Mouse (Mus musculus) cerebellum, postnatal 36 days (tissue): Measurements from ENCODE around the gene Fcnb.

Source experiments
- DNase-seq, 2 experiments: peaks; one replicate each; pipeline ENCODE4 v3.0.0; 2021 to 2022; ENCODE audit warnings: mixed read lengths in 2 of 2

Fcnb gene

DNA sequence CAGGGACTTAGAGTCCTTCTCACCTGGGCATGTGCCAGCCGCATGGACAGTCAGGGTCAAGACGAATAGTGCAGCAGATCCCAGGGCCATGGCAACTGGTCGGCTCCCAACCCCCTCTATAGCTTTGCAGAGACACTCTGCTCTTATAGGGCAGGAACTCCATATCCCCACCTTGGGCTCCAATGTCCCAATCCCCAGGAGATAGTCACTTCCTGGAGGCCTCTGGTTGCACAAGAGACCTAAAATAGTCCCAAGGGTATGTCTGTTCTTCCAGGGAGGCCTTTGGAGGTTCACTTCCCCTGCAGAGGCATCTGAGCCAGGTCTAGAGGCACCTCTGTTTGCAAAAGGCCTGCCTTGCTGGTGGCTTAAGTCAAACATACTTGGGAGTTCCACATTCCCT, at the start of gene Fcnb:
Fcnb (minus strand) TSS at position 118 of the 400 bp plus-strand sequence.
- DNase-seq: no peak

DNA sequence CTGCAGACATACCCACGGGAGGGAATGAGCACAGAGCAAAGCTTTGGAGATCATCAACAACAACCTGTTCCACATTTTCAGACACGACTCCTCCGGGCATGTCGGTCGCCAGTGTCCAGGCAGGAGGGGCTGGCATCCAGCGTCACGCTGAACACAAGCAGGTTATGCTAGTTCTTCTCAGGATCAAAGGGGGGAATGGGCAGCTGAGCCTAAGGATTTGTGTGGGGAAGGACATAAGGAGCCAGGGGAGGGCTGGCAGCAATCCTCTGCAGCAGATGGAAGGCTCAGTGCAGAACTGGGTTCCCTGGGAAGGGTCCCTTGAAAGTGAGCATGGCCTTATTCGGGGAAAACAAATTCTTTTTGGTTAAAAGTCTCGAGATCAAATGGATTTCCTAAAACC, 49.1 kb upstream of the Fcnb start:
- peak; percentile 20 to 34 for DNase-seq

DNA sequence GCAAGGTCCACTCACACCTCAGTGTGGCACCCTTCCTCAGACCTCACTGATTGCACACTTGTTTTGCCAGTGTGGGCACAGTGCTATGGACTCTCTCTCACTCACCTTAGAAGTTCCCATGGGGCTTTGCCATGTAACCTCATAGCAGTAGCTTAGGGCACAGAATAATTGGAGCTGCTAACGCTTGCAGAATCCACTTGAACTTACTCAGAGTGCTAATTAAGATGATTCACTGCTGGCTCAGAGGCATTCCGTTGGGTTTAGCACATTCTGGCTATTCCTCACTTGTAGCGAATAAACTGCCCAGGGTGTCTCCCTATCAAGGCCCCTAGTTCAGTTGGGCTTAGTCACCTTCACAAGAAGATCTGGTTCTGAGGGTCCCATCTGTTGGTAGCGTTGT, 47.4 kb upstream of the Fcnb start:
- DNase-seq: no peak

DNA sequence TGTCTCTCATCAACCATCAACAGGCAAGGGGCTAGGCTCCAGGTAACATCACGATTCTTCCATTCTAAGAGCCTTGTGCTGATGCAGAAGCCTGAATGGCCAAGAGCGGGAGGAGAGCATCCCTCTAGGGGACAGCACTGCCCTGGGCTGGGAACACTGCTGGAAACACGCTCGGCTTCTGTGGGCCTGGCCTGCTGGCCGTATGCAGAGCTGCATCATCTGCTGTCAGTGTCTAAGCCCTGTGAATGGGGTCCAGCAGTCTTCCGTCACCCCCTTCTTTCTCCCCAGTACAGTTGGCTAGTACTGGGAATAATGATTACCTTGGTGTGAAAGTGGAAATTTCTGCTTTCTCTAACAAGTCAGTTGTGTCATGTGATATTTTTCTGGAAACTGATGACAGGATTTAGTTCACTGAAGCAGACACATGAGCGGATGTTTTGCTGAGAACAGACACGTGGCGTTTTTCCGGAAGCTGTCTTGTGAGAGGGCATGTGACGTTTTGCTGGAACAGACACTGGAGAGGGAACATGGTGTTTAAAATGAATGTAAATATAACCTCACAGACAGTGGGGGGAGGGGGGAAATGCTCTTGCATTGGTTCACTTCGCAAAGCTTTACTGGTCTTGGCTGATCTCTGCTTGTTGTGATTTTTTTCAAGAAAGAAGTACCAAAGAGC, 42.2 kb upstream of the Fcnb start:
- DNase-seq: no peak

DNA sequence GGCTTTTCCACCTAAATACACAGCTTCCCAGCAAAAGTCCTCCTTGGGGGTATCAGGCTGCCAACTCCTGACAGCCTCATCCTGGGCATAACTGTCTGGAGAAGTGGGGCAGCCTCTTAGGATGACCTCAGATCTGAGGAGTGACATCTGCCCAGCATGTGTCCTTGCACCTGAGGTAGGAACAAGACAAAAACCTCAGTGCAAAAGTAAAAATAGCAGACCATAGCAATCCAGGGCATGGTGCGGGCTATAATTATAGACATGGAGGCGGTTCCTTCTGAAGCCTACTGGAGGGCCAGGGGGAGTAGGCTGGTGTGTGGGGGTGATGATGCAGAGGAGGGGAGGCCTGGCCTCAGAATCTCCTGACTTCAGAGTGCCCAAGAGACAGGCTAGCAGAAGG, 39.2 kb upstream of the Fcnb start:
- no peak for DNase-seq

DNA sequence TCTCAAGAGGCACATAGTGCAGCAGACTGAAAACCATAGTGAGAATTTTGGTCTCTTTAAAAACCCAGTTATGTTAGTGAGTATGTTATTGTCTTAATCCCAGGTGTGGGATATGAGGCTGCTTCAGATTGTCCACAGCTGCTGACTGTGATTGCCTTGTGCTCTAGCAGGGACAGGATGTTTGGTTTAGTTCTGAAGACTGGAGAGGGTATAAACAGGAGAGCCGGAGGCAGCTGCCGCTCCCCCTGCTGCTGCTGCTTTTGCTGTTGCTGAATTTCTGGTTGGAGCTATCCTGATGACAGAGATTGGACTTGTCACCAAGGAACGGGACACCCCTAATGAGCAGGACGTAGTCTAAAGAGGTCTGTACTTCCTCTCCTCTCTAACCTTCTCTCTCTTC, 36.6 kb upstream of the Fcnb start:
- no peak for DNase-seq

- DNase-seq: no peak
Observed at GRCm38 (mm10) chr2:28120342-28120741, 35.7 kb upstream of the Fcnb start.

GRCm38 (mm10) chr2:28118518-28119116, 33.9 kb upstream of the Fcnb start:
- DNase-seq: no peak

DNA sequence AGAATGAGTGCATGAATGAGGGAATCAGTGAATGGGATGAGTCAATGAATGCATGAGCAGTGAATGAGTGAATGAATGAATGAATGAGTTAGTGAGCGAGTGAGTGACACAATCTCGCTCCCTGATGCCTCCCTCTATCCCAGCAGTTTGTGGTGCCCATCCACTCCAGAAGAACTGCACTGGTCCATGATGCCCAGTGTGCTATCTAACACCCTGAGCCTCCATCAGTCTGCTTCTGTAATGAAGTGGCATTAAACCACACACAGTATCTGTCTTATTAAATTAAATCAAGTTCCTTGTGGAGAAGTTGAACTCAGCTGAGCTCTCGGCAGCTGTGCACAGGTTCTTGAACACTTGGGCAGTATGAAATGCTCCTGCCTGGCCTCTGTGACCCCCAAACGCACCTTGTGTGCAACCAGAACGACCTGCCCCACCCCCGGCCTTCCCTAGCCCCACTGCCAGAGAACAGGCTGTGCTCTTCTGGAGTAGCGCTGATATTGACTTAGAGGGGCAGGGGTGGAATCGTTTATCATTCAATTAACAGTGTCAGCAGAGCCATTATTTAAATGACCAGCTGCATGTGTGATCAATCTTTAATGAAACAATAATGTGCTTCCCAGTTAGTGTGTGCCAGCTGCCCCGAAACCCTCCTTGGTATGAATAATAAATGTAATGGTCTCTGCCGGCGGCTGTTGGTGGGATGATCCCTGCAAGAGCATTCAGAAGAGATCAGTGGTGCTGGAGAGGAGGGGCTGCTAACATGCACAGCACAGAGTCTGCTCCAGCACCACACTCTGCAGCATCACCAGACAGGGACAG, 33.0 kb upstream of the Fcnb start:
- DNase-seq: no peak

DNA sequence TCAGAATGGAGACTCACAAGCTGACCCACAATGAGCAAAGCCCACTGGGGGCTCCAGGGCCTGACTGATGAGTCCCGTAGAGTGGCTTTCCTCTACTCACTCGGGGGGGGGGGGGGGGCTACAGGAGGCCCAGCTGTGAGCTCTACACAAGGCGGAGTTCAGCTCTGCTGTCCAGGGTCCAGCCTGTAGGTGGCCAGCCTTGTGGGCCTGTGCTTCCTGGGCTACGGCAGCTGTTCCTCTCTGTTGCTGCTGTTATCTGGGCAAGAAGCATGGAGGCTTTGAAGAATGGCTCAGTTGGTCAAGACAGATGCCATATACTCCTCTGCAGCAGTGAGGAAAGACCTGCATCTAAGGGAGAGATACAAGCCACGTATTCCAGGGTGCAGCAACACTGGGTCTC, 24.1 kb upstream of the Fcnb start:
- DNase-seq: no peak

DNA sequence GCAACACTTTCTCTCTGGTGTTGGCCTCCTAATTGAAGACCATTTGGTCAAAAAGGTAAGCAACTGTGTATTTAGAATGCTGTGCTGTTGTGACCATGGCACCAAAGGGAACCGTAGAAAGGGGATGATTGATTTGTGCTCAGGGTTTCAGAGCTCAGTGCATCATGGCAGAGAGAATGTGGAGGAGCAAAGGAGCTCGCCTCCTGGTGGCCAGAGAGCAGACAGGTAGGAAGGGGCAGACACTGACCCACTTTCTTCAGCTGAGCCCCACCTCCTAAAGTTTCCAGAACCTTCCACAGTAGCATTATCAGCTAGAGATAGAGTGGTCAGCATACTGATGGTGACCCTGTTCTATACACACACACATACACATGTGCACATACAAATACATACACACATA, 21.3 kb upstream of the Fcnb start:
- no peak for DNase-seq

GRCm38 (mm10) chr2:28103653-28104052, 19.0 kb upstream of the Fcnb start:
- no peak for DNase-seq

DNA sequence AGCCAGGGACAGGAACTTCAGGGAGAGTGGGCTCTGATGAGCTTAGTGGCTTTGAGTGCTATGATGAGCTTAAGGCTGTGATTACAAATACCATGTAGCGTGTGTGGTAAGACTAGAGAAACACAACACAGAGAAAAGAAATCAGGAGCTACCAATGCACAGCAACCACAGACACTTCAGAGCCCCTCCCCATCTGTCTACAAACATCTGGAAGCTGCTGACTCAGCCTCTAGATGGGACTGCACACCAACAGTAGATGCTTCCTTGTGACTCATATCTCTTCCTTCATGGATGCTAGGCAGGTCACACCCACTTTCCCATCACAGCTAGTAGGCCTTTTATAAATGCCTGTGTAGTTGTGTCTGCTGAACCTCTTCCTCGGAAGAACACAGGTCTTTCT, 17.2 kb upstream of the Fcnb start:
- no peak for DNase-seq

DNA sequence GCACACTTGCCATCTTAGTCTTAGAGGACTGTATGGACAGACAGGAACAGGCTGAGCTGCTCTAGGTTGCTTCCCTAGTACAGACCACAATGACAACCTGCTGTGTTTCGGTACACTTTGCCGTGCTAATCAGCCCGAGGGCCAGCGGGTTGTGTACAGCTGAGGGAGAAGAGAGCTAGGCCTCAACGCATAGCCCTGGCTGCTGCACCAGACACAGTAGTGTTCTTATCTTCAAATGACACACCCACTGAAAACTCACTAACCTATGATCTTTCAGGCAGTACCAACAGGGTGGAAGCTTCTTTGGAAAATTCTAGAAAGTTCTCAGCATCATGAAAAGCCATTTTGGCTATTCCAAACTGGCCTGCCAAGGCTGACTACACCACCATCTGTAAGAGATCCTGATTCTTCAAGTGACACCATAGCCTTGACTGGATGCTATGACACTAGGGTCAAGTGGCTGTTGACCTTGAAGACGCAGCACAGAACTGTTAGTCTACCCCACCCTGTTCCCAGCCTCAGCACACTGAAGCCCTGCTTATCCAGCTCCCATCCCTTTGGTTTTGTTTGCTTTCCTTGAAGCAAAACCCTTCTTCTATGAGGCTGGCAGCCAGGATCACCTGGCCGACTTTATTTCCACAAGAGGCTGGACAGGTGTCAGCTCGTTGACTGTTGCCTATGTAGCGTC, 16.3 kb upstream of the Fcnb start:
- DNase-seq: no peak

GRCm38 (mm10) chr2:28098547-28099505, 14.1 kb upstream of the Fcnb start:
- DNase-seq: no peak

GRCm38 (mm10) chr2:28096751-28097309, 12.1 kb upstream of the Fcnb start:
- no peak for DNase-seq

GRCm38 (mm10) chr2:28092099-28092498, 7.4 kb upstream of the Fcnb start:
- DNase-seq: no peak

GRCm38 (mm10) chr2:28091042-28091441, 6.4 kb upstream of the Fcnb start:
- no peak for DNase-seq

GRCm38 (mm10) chr2:28090299-28091008, 5.8 kb upstream of the Fcnb start:
- DNase-seq: no peak

DNA sequence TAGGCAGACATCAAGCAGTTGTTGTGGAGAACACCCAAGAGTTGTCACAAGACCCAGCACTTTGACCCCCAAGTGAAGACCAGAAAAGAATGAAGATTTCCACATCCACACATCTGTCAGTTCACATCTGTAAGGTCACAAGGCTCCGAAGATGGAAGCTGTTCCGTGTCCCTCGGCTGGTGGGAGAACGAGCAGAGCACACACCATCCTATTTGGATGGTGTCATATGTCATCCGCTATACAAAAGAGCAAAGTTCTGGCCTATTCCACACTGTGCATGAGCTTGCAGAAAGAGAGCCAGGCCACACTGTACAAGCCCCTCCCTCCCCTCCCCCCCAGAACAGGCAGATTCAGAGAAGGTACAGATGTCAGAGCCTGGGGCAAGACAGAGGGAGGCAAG, 4.4 kb upstream of the Fcnb start:
- no peak for DNase-seq

- DNase-seq: no peak
Observed at GRCm38 (mm10) chr2:28086112-28086511, 1.4 kb upstream of the Fcnb start.
